Mouse (Mus musculus): ENCODE data around the gene Krt26. TPM values are rescaled to one million over a fixed set of nuclear protein-coding genes. Genes with fewer than 3 reads are reported as not detected.

Krt26 gene
- polyA plus RNA-seq, 1 experiment from 2014 or later = not detected

DNA sequence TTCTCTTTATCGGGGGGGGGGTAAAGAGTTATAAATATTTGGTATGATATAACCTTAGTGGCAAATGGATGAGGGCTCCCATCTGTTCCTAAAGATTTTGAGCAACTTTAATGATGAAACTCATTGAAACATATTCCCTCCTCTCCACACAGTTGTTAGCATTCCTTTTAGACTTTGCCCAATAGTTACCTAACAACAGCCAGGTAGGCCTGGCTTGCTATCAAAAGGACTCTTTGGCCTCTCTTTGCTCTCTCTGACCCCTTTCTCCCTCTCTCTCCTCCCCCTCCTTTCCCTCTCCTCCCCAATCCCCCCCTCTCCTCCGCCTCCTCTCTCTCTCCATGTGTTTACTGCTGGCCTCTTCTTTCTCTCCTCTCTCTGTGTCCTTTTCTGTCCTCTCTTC, 23.2 kb downstream of the Krt26 start:
- H3K4me1 ChIP-seq (replicated peaks; ENCODE audit: control insufficient read depth, insufficient read depth) = no peaks in the 10 kb centered on the region
- WGBS = 46% methylated on average over 2 of the region's 2 CpGs
- H3K36me3 ChIP-seq (ENCODE audit: control insufficient read depth, insufficient read depth, low read length) = no peaks in the 10 kb centered on the region
- H3K27ac ChIP-seq (replicated peaks) = no peak overlapping the region
- DNase-seq (ENCODE audit: low spot score) (no peak), ATAC-seq (ENCODE audit: low FRiP score, low TSS enrichment) (no peak)
- H3K4me2 ChIP-seq (replicated peaks; ENCODE audit: low read depth) = no peak overlapping the region
- no peak overlapping the region for H3K9ac ChIP-seq (ENCODE audit: low read length)
- H3K27me3 ChIP-seq (ENCODE audit: control insufficient read depth, insufficient read depth, low read length) = no peaks in the 10 kb centered on the region
- no peaks in the 10 kb centered on the region for H3K9me3 ChIP-seq (ENCODE audit: control insufficient read depth, low read length)
- no peak overlapping the region for H3K4me3 ChIP-seq (ENCODE audit: low read depth, low read length)
- TF ChIP-seq CTCF (IDR thresholded peaks at IDR 0.05; ENCODE audit: low read depth) (no peak), EP300 (optimal IDR thresholded peaks at IDR 0.05) (no peak)

DNA sequence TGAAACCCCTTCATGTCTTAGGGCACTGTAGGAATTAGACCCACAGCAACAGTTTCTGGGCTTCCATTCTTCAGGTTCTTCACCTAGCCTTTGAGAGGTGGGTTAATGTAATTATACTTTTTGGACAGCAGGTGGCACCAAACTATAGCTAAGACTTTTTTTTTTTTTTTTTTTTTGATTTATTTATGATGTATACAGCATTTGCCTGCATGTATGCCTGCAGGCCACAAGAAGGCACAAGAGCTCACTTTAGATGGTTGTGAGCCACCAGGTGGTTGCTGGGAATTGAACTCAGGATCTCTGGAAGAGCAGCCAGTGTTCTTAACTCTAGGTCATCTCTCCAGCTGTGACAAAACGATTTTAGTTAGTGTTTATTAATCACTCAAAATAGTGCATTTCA, 26.9 kb downstream of the Krt26 start:
- Histone ChIP-seq H3K9ac (ENCODE audit: low read length) (no peak overlapping the region), H3K27me3 (ENCODE audit: control insufficient read depth, insufficient read depth, low read length) (no peaks in the 10 kb centered on the region)
- 55% methylated on average over 1 of the region's 1 CpGs for WGBS

GRCm38 (mm10) chr11:99307579-99307978, 30.2 kb downstream of the Krt26 start:
- Histone ChIP-seq H3K9me3 (ENCODE audit: control insufficient read depth, low read length) (no peaks in the 10 kb centered on the region), H3K27me3 (ENCODE audit: control insufficient read depth, insufficient read depth, low read length) (no peaks in the 10 kb centered on the region), H3K4me1 (replicated peaks; ENCODE audit: control insufficient read depth, insufficient read depth) (no peaks in the 10 kb centered on the region), H3K4me3 (ENCODE audit: low read depth, low read length) (no peak overlapping the region), H3K27ac (replicated peaks) (no peak overlapping the region), H3K36me3 (ENCODE audit: control insufficient read depth, insufficient read depth, low read length) (no peaks in the 10 kb centered on the region), H3K9ac (ENCODE audit: low read length) (no peak overlapping the region), H3K4me2 (replicated peaks; ENCODE audit: low read depth) (no peak overlapping the region)
- TF ChIP-seq CTCF (IDR thresholded peaks at IDR 0.05; ENCODE audit: low read depth) (peak; percentile 81), EP300 (optimal IDR thresholded peaks at IDR 0.05) (no peak)
- WGBS = 42% methylated on average over 2 of the region's 2 CpGs
- 0 out of 2 replicates have a peak, but pooled peaks have one; percentile 47 for ATAC-seq (ENCODE audit: low FRiP score, low TSS enrichment)
- DNase-seq (ENCODE audit: low spot score) = peak; percentile 79

More for the DNA sequence above, 26.9 kb downstream of the Krt26 start:
- H3K36me3 ChIP-seq (ENCODE audit: control insufficient read depth, insufficient read depth, low read length) = no peaks in the 10 kb centered on the region
- no peak overlapping the region for H3K27ac ChIP-seq (replicated peaks)
- ATAC-seq (ENCODE audit: low FRiP score, low TSS enrichment) (no peak), DNase-seq (ENCODE audit: low spot score) (no peak)
- no peak for TF ChIP-seq EP300 (optimal IDR thresholded peaks at IDR 0.05)
- TF ChIP-seq CTCF (IDR thresholded peaks at IDR 0.05; ENCODE audit: low read depth) = peak; percentile 74
- no peaks in the 10 kb centered on the region for H3K9me3 ChIP-seq (ENCODE audit: control insufficient read depth, low read length)
- H3K4me1 ChIP-seq (replicated peaks; ENCODE audit: control insufficient read depth, insufficient read depth) = no peaks in the 10 kb centered on the region
- H3K4me2 ChIP-seq (replicated peaks; ENCODE audit: low read depth) = no peak overlapping the region
- H3K4me3 ChIP-seq (ENCODE audit: low read depth, low read length) = no peak overlapping the region

DNA sequence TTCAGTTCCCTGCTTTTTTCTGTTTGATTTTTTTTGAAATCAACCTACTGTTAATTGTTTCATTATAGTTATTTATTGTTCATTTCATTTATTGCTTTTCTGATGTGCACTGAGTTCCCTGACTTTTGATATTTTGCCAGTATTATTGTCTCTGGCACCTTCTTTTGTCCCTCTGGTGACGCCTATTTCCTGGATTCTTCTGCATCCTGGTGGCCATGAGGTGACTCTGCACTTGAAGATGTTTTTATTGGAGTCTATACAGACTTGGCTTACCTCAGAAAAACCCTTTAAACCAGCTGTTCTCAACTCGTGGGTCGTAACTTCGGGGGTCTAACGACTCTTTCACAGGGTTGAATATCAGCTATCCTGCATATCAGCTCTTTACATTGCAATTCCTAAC, 42.7 kb downstream of the Krt26 start:
- no peak for TF ChIP-seq EP300 (optimal IDR thresholded peaks at IDR 0.05)
- TF ChIP-seq CTCF (IDR thresholded peaks at IDR 0.05; ENCODE audit: low read depth) = peak; percentile 63
- Histone ChIP-seq H3K27me3 (ENCODE audit: control insufficient read depth, insufficient read depth, low read length) (no peaks in the 10 kb centered on the region), H3K9me3 (ENCODE audit: control insufficient read depth, low read length) (no peaks in the 10 kb centered on the region), H3K4me3 (ENCODE audit: low read depth, low read length) (no peak overlapping the region), H3K27ac (replicated peaks) (no peak overlapping the region), H3K4me2 (replicated peaks; ENCODE audit: low read depth) (no peak overlapping the region), H3K4me1 (replicated peaks; ENCODE audit: control insufficient read depth, insufficient read depth) (no peaks in the 10 kb centered on the region), H3K36me3 (ENCODE audit: control insufficient read depth, insufficient read depth, low read length) (no peaks in the 10 kb centered on the region), H3K9ac (ENCODE audit: low read length) (no peak overlapping the region)
- 45% methylated on average over 5 of the region's 5 CpGs for WGBS
- ATAC-seq (ENCODE audit: low FRiP score, low TSS enrichment) (no peak), DNase-seq (ENCODE audit: low spot score) (no peak)

DNA sequence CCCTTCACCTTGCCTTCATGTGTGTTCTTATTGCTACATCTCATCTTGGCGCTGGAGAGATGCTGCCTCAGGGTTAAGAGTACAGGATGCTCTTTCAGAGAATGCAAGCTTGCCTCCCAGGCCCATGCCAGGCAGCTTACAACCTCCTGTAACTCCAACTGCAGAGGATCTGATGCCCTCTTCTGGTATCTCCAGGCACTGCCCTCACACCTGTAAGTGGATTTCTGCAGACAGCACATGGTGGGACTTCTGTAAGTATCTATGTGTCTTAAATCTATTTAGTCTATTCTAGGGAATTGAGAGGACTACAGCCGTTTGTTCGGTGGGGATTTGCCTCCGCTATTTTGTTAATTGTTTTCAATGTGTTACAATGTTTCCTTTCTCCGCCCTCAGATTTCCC, 44.9 kb downstream of the Krt26 start:
- Histone ChIP-seq H3K4me3 (ENCODE audit: low read depth, low read length) (no peak overlapping the region), H3K27me3 (ENCODE audit: control insufficient read depth, insufficient read depth, low read length) (no peaks in the 10 kb centered on the region), H3K4me2 (replicated peaks; ENCODE audit: low read depth) (no peak overlapping the region), H3K9ac (ENCODE audit: low read length) (no peak overlapping the region), H3K27ac (replicated peaks) (no peak overlapping the region), H3K4me1 (replicated peaks; ENCODE audit: control insufficient read depth, insufficient read depth) (no peaks in the 10 kb centered on the region), H3K9me3 (ENCODE audit: control insufficient read depth, low read length) (no peaks in the 10 kb centered on the region), H3K36me3 (ENCODE audit: control insufficient read depth, insufficient read depth, low read length) (no peaks in the 10 kb centered on the region)
- peak; percentile 41 for DNase-seq (ENCODE audit: low spot score)
- TF ChIP-seq CTCF (IDR thresholded peaks at IDR 0.05; ENCODE audit: low read depth) (peak; percentile 80), EP300 (optimal IDR thresholded peaks at IDR 0.05) (no peak)
- whole genome bisulfite sequencing = 58% methylated on average over 5 of the region's 5 CpGs
- ATAC-seq (ENCODE audit: low FRiP score, low TSS enrichment) = no peak

- no peak for DNase-seq (ENCODE audit: low spot score)
Measured at GRCm38 (mm10) chr11:99284833-99285312, 52.9 kb downstream of the Krt26 start, which contains the start of gene Krt24. Krt24 (minus strand) TSS chr11:99285262.

More at GRCm38 (mm10) chr11:99284833-99285312, 52.9 kb downstream of the Krt26 start, which contains the start of gene Krt24:
- Histone ChIP-seq H3K9me3 (ENCODE audit: control insufficient read depth, low read length) (no peaks in the 10 kb centered on the region), H3K4me1 (replicated peaks; ENCODE audit: control insufficient read depth, insufficient read depth) (no peaks in the 10 kb centered on the region), H3K4me3 (ENCODE audit: low read depth, low read length) (no peak within 1 kb of the TSS), H3K27ac (replicated peaks) (no peak within 1 kb of the TSS), H3K9ac (ENCODE audit: low read length) (no peak within 1 kb of the TSS), H3K27me3 (ENCODE audit: control insufficient read depth, insufficient read depth, low read length) (no peaks in the 10 kb centered on the region), H3K36me3 (ENCODE audit: control insufficient read depth, insufficient read depth, low read length) (no peaks in the 10 kb centered on the region), H3K4me2 (replicated peaks; ENCODE audit: low read depth) (no peak within 1 kb of the TSS)
- ATAC-seq (ENCODE audit: low FRiP score, low TSS enrichment) = no peak
- 43% methylated on average over 11 of the region's 11 CpGs for WGBS
- no peak for TF ChIP-seq EP300 (optimal IDR thresholded peaks at IDR 0.05)
- TF ChIP-seq CTCF (IDR thresholded peaks at IDR 0.05; ENCODE audit: low read depth) = no peak
